Mouse (Mus musculus) hindbrain, embryonic 16.5 days (tissue): ENCODE results near the gene Gpr3. TPM values are rescaled to one million over a fixed set of nuclear protein-coding genes. Genes with fewer than 3 reads are reported as not detected.

Experiments
- ATAC-seq: fragments of 200-750 bp; cut with Nextera tagmentation; 2 replicates; pipeline ENCODE4 v1.8.0; 2017; ENCODE audit warnings: moderate TSS enrichment, moderate library complexity
- H3K27ac ChIP-seq: fragments of 300-500 bp; sonication (generic); 2 replicates; pipeline ENCODE4 v1.5.1; 2014; ENCODE audit warnings: low read depth, mild to moderate bottlenecking, control low read depth, low read length, moderate library complexity
- H3K27me3 ChIP-seq: fragments of 300-500 bp; sonication (generic); replicated peaks from 2 replicates; pipeline ENCODE4 v1.6.1; 2014; ENCODE audit warnings: low read length; ENCODE audit not compliant: control insufficient read depth, insufficient read depth
- H3K36me3 ChIP-seq: fragments of 300-500 bp; sonication (generic); 2 replicates; pipeline ENCODE4 v1.6.1; 2014; ENCODE audit warnings: mild to moderate bottlenecking, low read length, moderate library complexity, mixed read lengths; ENCODE audit not compliant: control insufficient read depth, insufficient read depth
- H3K4me1 ChIP-seq: fragments of 300-500 bp; sonication (generic); 2 replicates; pipeline ENCODE4 v1.6.1; 2014; ENCODE audit warnings: low read depth, low read length; ENCODE audit not compliant: control insufficient read depth, insufficient read depth
- H3K4me2 ChIP-seq: fragments of 300-500 bp; sonication (generic); 2 replicates; pipeline ENCODE4 v1.6.1; 2014; ENCODE audit warnings: mild to moderate bottlenecking, low read length, control low read depth, moderate library complexity
- H3K4me3 ChIP-seq: fragments of 300-500 bp; sonication (generic); 2 replicates; pipeline ENCODE4 v1.5.1; 2014; ENCODE audit warnings: mild to moderate bottlenecking, low read length, control low read depth, moderate library complexity
- H3K9ac ChIP-seq: fragments of 300-500 bp; sonication (generic); 2 replicates; pipeline ENCODE4 v1.6.1; 2014; ENCODE audit warnings: low read depth, mild to moderate bottlenecking, control low read depth, low read length, moderate library complexity
- H3K9me3 ChIP-seq: fragments of 300-500 bp; sonication (generic); 2 replicates; pipeline ENCODE4 v1.6.1; 2014; ENCODE audit warnings: mild to moderate bottlenecking, low read length, moderate library complexity; ENCODE audit not compliant: control insufficient read depth
- WGBS: fragments of 180-500 bp; shearing (Covaris S2); extraction: QIAGEN DNeasy Blood & Tissue Kit; methylation state at CpG from one replicate; pipeline ENCODE4 v1.1.7; 2014; 5-methylcytosine and 5-hydroxymethylcytosine counted together
- polyA plus RNA-seq: library from polyadenylated mRNA; unstranded; fragments of >200 nt; fragmentation: Nextera tagmentation; extraction: Ambion mirVana; gene quantifications from 2 replicates; pipeline ENCODE4 v1.2.1, GENCODE M21; 2015

Gene Gpr3
- polyA plus RNA-seq = 2.5 TPM in 2 replicates

DNA sequence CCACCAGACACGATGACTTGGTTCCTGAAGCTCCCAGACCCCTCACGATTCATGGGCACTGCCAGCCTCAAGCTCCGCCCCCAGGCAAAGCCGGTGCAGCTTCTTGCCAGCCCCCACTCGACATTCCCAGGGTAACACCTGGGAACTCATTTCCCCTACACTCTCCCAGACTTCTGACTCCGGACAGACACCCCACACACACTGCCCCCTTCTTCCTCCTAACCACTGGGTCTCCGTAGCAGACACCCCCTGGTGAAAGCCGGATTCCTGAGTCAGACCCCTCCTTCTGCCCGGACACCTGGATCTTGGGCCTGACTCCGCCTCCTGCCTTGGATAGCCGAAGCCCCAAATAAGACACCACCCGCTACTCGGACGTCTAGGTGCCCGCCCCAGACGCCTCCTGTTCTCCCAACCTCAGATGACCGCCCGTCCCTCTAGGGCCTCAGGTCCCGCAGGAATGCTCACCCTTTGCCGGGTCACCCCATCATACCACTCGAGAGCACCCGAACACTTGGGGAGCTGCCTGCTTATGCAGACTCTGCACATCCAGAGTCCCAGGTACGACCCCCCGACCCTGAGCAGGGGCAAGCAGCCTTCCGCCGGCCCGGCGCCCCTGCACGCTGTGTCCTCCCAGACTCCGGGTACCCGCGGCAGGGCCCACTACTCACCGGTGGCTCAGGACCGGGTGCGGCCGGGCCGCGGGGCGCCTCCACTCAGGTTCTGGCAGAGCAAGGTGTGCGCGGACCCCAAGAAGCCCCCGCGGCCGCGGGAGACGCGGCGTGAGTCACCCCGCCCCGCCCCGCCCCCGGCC, at the start of gene Gpr3, which contains the start of gene Cd164l2:
Gene Gpr3 (minus strand): TSS at position 786 of the 811 bp plus-strand sequence.
Gene Cd164l2 (plus strand): TSS at position 381 of the 811 bp plus-strand sequence.
- peak within 1 kb of the TSS; percentile 80 for H3K4me3 ChIP-seq
- peak within 1 kb of the TSS; percentile 99 for H3K4me2 ChIP-seq
- WGBS = 1% methylated on average over 49 of the region's 52 CpGs
- peak within 1 kb of the TSS; percentile 79 for H3K9ac ChIP-seq
- H3K4me1 ChIP-seq = peaks cover 9% of the 10 kb centered on the region
- no peak within 1 kb of the TSS; the same call in 1 of the 2 replicates for H3K27ac ChIP-seq
- no peaks in the 10 kb centered on the region for H3K9me3 ChIP-seq
- peaks cover 11% of the 10 kb centered on the region; the same call in 1 of the 2 replicates for H3K27me3 ChIP-seq
- peak; percentile 70 for ATAC-seq
- H3K36me3 ChIP-seq = no peaks in the 10 kb centered on the region

DNA sequence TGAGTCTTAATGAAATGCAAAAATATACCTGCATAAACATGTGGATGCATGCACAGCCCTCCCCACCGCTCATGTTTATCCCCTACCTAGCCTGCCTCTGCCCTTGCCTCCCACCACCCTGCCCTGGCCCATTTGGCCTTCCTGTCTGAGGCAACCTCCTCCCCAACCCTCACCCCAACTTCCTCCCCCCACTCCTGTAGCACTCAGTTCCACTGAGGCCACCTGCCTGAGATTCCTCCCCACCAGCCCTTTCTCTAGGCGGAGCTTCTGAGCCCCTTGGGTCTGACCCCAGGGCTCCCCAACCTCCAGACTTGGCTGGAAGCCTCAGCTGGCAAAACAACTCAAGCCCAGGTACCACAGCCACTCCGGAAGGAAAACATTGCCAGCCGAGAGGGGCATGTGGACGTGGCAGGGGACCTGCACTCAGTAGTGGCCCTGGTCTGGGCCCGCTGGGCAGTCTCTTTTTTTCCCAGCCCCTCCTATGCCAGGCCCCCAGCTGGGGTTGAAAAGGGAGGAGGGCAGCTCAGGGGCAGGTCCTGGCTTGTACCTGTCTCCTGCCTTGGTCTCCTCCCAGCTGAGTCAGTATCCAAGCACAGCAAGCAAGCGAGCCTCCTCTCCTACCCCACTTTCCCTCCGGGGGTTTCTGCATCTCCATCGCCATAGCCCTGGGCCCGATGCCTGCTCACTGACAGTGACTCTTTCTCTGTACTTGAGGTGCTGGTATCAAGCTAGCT, 49.5 kb upstream of the Gpr3 start:
- ATAC-seq = no peak
- Histone ChIP-seq H3K27ac (no peak overlapping the region), H3K36me3 (peaks cover 26% of the 10 kb centered on the region), H3K9ac (no peak overlapping the region), H3K4me2 (no peak overlapping the region), H3K27me3 (peaks cover 7% of the 10 kb centered on the region; the same call in 1 of the 2 replicates), H3K4me1 (no peaks in the 10 kb centered on the region), H3K9me3 (no peaks in the 10 kb centered on the region), H3K4me3 (no peak overlapping the region)
- WGBS = 51% methylated on average over 10 of the region's 10 CpGs

DNA sequence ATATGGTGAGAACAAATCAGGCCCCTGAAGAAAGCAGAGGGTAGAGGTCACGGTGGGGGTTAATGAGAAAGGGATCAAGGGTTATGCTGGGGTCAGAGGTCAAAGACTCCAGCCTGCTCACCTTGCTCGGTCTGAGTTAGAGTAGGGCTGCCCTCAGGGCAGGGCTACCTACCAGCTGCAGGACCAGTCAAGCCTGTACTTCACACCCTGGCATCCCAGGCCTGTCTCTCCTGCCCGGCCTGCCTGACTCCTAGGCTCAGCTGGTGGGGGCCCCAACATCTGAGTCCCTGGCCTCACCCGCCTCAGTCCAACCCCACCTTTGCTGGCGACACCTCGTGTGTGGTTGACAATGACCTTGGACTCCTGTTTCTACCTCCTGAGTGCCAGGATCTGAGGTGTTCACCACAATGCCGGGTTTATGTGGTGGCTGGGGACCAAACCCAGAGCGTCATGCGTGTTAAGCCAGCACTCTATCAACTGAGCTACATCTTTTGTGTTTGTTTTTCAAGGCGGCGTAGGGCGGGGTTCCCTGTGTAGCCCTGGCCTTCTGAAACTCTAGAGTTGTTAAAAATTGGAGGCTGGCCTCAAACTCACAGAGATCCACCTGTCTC, 45.6 kb upstream of the Gpr3 start:
- Histone ChIP-seq H3K4me2 (no peak overlapping the region), H3K4me3 (no peak overlapping the region), H3K9ac (no peak overlapping the region), H3K27ac (no peak overlapping the region), H3K36me3 (no peaks in the 10 kb centered on the region), H3K27me3 (peaks cover 11% of the 10 kb centered on the region; the same call in 1 of the 2 replicates), H3K9me3 (no peaks in the 10 kb centered on the region), H3K4me1 (no peaks in the 10 kb centered on the region)
- WGBS = 77% methylated on average over 12 of the region's 12 CpGs
- ATAC-seq = no peak

DNA sequence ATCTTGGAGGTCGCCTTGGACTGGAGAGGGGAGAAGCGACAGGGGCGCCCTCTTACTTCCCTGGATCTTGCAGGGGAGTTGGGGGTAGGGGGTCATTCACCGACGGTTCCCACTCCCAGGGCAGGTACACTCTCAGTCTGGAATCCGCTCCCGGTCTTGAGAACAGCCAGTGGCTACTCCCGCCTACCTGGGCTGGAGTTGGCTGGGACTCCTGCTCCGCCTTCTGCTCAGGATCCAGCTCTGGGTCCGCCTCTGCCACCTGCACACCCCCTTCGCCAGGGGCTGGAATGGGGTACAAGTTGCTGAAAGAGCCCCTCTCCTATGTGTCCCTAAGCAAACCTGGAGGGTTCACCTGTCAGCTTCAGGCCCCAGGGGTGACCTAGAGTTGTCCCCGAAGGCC, 44.9 kb upstream of the Gpr3 start:
- no peak; the same call in 1 of the 2 replicates for ATAC-seq
- peaks cover 18% of the 10 kb centered on the region for H3K27me3 ChIP-seq
- WGBS = 47% methylated on average over 11 of the region's 12 CpGs

DNA sequence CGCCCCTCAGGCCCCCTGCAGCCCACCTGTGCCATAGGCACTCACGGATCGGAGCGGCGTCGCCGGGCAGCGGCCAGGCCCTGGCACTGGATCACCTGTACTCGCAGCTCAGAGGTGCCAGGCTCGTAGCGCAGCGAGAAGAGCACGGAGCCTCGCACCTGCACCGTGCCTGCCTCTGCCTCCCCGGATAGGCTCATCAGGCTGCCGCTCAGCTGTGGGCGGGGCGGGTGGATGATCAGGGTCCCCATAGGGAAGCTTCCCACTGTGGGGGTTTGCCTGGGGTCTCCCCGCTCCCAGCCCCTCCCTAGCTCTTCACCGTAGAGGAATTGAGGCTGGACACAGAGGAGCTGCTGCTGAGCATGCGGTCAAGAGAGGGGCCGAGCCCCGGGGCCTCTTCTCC, 44.5 kb upstream of the Gpr3 start:
- no peak overlapping the region for H3K9ac ChIP-seq
- H3K36me3 ChIP-seq = no peaks in the 10 kb centered on the region
- H3K27me3 ChIP-seq = peaks cover 22% of the 10 kb centered on the region
- no peak overlapping the region for H3K4me3 ChIP-seq
- 26% methylated on average over 22 of the region's 24 CpGs for WGBS
- no peak overlapping the region for H3K27ac ChIP-seq
- H3K9me3 ChIP-seq = no peaks in the 10 kb centered on the region
- peak overlapping the region; percentile 30; the same call in 1 of the 2 replicates for H3K4me2 ChIP-seq
- H3K4me1 ChIP-seq = no peaks in the 10 kb centered on the region
- ATAC-seq = no peak; the same call in 1 of the 2 replicates

More for the DNA sequence above, 44.9 kb upstream of the Gpr3 start:
- H3K9ac ChIP-seq = no peak overlapping the region
- no peak overlapping the region for H3K27ac ChIP-seq
- no peaks in the 10 kb centered on the region for H3K9me3 ChIP-seq
- no peaks in the 10 kb centered on the region for H3K36me3 ChIP-seq
- H3K4me1 ChIP-seq = no peaks in the 10 kb centered on the region
- 0 out of 2 replicates have a peak overlapping the region, but pooled peaks have one; percentile 30 for H3K4me2 ChIP-seq
- H3K4me3 ChIP-seq = no peak overlapping the region

DNA sequence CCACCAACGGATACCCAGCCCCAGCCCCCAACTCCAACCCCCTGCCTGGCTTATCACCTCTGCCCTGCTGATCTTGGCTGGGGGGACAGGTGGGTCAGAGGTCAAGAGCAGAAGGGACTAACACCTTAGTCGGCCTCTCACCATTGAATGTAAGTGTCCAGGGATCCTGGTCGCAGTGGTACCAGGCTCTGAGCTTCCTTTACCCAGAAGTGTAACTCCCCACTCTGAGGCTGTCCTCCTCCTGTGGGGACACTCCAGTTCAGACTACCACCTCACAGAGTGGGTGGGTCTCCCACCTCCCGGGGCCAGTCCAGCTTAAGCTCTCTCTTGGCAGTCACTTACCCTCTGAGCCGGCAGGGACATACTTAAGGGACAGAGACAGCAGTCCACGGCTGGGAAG, 43.1 kb upstream of the Gpr3 start:
- no peaks in the 10 kb centered on the region for H3K9me3 ChIP-seq
- peaks cover 9% of the 10 kb centered on the region for H3K4me1 ChIP-seq
- H3K27me3 ChIP-seq = peaks cover 34% of the 10 kb centered on the region
- WGBS = 68% methylated on average over 6 of the region's 6 CpGs
- H3K4me2 ChIP-seq = no peak overlapping the region
- no peak overlapping the region for H3K4me3 ChIP-seq
- H3K36me3 ChIP-seq = no peaks in the 10 kb centered on the region
- H3K9ac ChIP-seq = no peak overlapping the region
- no peak for ATAC-seq
- H3K27ac ChIP-seq = no peak overlapping the region

DNA sequence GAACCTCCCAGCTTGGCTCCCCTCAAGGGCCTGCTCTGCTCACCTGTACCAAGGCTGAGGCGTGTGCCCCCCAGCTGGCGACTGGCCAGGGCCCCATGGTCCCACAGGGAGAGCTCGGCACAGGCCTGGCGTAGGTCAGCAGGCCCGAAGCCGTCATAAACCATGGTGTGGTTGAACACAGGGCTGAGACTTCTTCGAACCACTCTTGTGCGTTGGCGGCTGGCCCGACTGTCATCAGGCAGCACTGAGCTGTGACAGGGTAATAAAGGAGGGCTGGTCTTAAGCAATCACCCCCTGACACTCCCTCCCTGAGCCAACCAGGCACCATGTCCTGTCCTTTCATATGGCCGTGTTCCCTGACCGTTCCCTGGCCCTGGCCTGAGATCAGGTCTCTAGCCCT, 41.1 kb upstream of the Gpr3 start:
- Histone ChIP-seq H3K9ac (no peak overlapping the region), H3K27ac (no peak overlapping the region), H3K4me2 (no peak overlapping the region), H3K9me3 (no peaks in the 10 kb centered on the region), H3K36me3 (no peaks in the 10 kb centered on the region), H3K27me3 (peaks cover 43% of the 10 kb centered on the region), H3K4me3 (no peak overlapping the region), H3K4me1 (peaks cover 9% of the 10 kb centered on the region)
- ATAC-seq = no peak
- 67% methylated on average over 12 of the region's 12 CpGs for WGBS

DNA sequence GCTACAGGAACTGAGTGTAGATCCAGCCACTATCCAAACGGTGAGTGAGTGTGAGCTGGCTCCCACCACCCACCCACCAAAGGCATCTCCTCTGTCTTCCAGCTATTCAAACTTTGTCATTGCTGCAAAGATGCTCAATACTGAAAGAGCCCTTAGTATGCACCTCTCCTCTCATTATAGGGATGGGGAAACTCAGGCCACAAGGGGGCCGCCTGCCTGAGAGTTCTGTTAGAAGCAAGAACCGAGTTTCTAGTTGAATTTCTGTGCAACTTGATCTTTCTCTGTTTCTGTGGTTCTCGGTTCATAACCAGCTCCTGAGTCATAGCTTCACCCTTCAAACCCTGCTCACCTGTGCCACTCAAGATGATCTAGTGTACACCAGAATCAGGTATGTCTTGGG, 39.8 kb upstream of the Gpr3 start:
- Histone ChIP-seq H3K27ac (no peak overlapping the region), H3K27me3 (peaks cover 49% of the 10 kb centered on the region), H3K4me2 (no peak overlapping the region), H3K4me1 (peaks cover 9% of the 10 kb centered on the region), H3K9ac (no peak overlapping the region), H3K4me3 (no peak overlapping the region), H3K9me3 (no peaks in the 10 kb centered on the region), H3K36me3 (no peaks in the 10 kb centered on the region)
- no peak for ATAC-seq
- whole genome bisulfite sequencing = 51% methylated on average over 4 of the region's 4 CpGs

DNA sequence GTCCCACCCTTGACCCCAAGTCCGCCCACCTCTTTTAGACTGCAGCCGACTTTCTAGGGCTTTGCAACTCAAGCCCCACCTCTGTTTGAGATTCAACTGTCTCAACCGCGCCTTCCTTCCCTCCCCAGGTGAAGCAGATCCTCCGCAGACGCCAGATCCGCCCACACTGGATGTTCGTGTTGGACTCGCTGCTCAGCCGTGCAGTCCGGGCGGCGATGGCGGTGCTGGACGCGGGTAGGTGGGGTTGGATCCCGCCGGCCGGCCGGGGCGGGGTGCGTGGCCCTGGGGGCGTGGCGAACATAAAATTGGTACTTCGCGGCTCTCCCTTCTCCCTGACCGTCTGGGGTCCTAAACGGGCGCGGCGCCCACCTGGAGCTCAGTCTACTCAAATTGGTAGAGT, 38.9 kb upstream of the Gpr3 start:
- Histone ChIP-seq H3K27ac (no peak overlapping the region), H3K9ac (peak overlapping the region; percentile 55), H3K4me3 (peak overlapping the region; percentile 34), H3K27me3 (peaks cover 51% of the 10 kb centered on the region), H3K4me1 (peaks cover 9% of the 10 kb centered on the region), H3K36me3 (no peaks in the 10 kb centered on the region), H3K9me3 (no peaks in the 10 kb centered on the region), H3K4me2 (peak overlapping the region; percentile 56)
- no peak for ATAC-seq
- WGBS = 2% methylated on average over 31 of the region's 31 CpGs
